Mouse (Mus musculus): ENCODE measurements around the gene Tbx1.

GRCm38 (mm10) chr16:18622019-18622418 is 31.5 kb upstream of the Tbx1 start, which contains the start of gene Gp1bb:
- TF ChIP-seq EP300 (optimal IDR thresholded peaks at IDR 0.05) (no peak), CTCF (IDR thresholded peaks at IDR 0.05; ENCODE audit: low read depth) (no peak)

All from stomach, postnatal 0 days (tissue).